Mouse (Mus musculus) thymus, postnatal 36 days (tissue): ENCODE results near the gene Cant1.
A peak's percentile ranks its signal among the peaks of the same experiment; 100 is the strongest.

Source experiments
- DNase-seq, 2 experiments: peaks; one replicate each; pipeline ENCODE4 v3.0.0; 2022; ENCODE audit warnings: mixed read lengths in 2 of 2

Gene Cant1

DNA sequence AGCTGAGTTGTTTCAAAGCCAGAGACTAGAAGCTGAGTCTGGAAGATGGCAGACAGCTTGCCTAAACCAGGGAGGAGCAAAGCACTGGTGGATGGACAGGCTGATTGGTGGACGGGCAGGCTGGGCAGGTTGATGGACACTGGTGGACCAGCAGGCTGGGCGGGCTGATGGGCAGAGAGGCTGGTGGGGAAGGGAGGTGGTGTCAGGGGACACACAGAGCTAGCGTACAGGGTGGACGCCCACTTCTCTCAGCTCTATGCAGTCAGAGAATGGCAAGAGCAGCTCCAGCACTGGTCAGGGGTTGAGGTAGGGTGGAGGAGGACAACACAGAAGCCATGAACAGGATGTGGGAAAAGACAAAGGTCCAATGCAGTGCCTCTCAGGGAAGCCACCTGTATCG is 49.6 kb downstream of the Cant1 start:
- DNase-seq = peak in 1 of 2 experiments; percentile 4

DNA sequence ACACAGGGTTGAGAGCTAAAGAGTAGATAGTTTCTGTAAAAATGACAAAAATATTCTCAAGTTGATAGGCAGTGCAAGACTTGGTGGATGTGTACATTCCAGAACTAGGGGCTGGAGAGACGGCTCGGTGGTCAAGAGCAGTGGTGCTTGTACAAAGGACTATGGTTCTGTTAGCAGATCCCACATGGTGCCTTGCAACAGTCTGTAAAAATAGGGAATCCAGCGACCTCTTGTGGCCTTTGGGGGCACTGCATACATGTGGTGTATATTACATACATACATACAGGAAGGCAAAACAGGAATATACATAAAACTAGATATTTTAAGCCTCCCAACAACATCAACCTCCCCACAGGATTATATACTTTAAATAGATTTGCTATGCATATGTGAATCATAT is 50.6 kb downstream of the Cant1 start:
- peak; percentile 50 to 56 for DNase-seq

DNA sequence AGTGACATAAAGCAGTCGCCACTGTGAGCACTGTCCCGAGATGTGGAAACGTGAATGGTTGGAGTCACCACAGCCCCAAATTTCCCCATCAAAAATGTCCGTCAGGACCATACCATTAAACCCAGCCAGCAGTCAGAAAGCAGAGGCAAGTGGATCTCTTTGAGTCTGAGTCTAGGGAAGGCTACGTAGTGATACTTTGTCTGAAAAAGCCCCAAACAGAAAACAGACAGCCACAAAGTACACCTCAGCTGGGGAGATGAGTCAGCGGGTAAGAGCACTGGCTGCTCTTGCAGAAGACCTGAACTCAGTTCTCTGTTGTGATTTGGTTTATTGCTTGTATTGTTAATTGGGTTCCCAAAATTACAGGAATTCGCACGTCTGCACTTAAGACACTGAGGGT is 52.3 kb downstream of the Cant1 start:
- DNase-seq = peak in 1 of 2 experiments; percentile 0

DNA sequence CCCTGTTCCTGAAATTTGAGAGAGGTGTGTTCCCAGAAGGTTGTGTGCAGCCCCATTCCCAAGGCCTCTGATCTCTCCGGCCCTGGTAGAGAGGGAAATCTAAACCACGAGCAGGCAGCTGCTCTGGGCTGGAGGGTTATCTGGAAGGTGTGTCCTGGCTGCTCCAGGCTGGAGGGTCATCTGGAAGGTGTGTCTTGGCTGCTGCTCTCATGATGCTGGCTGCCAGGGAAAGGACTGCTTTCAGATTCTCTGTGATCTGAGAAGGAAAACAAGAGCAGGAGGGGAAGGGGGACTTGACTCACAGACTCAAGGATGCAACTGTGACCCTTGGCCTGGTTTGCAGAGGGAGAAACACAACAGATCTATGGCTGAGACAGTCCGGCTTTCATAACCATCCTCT is 52.8 kb downstream of the Cant1 start:
- peak in 1 of 2 experiments; percentile 3 for DNase-seq

DNA sequence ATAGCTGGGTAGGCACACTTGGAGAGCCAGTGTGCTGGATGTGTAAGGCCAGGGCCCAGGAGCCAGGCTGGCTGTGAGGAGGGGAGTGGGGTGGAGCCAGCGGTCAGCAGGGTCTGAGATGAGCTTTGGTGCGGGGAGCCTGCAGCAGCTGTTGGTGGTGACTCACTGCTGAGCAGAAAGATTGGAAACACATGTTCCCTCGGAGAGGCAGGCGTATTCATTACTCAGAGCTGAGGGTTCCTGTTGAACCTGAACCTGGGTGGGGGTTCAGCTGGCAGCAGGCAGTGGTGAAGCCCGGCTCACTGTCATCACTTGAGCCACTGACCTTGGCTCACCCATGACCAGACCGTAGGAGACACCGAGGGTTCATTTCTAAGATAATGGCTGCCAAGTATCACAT is 53.7 kb downstream of the Cant1 start:
- DNase-seq = peak in 1 of 2 experiments; percentile 3

DNA sequence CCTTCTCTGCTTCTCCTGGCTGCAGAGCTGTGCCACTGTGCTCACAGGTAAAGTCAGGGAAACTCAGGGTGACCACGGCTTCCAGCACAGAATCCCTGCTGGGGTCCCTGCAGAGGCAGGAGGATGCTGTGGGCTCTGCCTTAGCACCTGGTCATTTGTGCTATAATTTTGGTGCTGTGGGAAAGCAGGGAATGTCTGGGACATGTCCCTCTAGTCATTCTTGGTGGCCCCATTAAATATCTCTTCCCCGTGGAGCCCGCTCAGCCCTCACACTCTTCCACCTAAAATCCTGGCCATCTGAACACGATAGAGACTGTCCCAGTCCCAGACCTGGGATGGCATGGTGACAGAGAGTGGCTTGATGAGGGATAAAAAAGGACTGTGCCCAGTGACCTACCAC is 54.9 kb downstream of the Cant1 start:
- DNase-seq = peak in 1 of 2 experiments; percentile 1

DNA sequence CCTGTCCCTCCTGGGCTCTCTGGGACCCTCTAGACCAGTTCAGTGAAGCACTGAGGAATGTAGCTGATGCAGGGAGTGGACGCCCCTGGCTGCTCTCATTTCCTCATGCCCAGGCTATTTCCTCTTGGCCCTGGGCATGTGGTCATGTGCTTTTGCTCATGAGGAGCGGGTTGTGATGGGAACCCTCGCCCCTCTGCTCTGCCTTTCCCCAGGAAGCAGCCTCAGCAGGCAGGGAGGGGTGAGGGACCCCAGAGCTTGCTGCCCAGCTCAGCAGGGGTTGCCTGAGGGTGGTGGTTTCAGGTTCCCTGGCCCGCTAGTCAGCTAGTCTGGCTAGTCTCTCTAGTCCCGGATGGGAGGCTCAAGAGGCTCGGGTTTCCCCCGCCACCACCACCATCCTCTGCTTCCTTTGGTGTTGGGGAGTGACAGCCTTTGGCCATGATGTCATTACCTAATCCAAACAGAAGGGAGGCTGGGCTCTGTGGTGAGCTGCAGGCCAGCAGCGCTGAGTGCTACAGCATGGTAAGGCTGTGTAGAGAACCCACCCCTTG is 55.8 kb downstream of the Cant1 start:
- DNase-seq = peak in 1 of 2 experiments; percentile 13

DNA sequence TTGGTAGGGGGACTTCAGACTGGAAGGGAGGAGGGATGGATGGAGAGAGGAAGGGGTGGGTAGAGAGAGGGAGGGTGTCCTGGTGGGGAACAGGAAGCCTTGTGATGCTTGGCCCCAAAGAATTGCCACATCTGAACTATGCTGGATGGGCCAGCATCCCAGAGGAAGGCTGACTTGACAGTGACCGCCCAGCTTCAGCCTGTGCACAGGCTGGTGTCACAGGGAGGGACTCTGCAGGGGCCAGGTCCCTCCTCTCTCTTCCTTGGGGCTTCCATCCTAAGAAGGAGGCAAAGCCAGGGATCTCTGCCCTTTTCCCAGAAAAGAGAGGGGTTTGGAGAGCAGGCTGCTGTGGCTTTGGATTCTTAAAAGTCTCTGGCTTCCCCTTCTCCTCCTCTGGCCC is 56.4 kb downstream of the Cant1 start:
- peak in 1 of 2 experiments; percentile 3 for DNase-seq

DNA sequence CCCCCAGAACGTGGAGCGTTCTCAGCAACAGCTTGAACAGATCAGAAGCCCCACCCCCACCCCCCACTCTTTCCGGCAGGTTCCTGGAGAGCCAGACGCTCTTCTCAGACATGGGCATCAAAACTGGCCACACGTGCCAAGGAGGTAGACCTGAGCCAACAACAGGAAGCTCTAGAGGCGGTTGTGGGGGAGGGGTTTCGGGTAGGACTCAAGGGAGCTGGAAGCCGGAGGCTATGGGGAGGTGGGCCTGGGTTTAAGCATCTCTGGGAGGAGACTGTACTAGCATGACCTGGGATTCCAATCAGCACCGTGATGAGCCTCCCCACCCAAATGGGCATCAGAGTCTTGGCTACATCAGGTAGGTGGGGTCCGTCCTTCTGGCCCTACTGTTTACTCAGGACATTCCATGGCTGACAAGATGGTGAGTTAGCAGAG is 58.0 kb downstream of the Cant1 start:
- DNase-seq = peak in 1 of 2 experiments; percentile 46

DNA sequence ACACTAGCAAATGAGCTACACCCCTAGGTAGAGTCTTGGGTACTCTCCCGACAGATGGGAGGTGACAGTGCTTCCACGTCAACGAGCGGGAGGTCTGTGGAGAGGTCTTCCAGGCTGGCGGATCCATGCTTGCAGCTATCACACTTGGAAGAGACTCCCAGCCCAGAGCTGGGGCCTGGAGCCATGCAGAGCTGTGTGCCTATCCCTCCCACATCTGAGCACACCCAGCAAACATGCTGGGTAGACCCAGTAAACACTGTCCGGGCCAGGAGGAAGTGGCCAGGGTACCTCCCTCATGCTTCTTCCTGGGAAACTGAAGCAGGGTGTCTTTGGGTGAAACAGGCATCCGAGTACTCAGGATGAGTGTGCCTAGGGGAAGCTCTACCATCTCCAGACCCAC is 58.4 kb downstream of the Cant1 start:
- DNase-seq = no peak
